Mouse (Mus musculus): ENCODE measurements at regions not wholly inside any gene's neighbourhood (a gene's known extent, or its start where the extent isn't known, plus 50 kb on each side); places are given as distances from the start of the nearest gene placed in this dataset.

- TF ChIP-seq CTCF (IDR thresholded peaks at IDR 0.05; ENCODE audit: low read depth, low read length) (no peak), POLR2A (IDR thresholded peaks at IDR 0.05; ENCODE audit: extremely low read depth, insufficient read depth, low read length) (no peak)
Observed at GRCm38 (mm10) chr1:152253486-152253885, 133.0 kb downstream of the Tsen15 start.

All from liver, adult 2 months (tissue).